In the genomic region with DNA sequence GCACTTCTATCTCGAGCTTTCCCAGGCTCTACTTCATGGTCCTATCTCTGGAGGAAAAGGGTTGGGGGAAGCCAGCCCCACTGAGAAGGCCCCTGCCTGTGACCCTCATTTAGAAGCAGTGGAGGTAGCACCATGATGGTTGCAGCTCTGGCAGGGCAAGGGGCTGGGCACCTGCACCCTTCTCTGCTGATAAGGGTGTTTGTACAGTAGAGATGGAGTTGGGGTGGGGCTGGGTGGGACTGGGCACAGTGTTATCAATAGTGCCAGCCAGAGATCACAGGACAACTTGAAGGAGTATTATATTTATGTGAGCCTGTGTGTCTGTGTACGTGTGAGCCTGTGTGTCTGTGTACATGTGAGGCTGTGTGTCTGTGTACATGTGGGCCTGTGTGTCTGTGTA, we compare ENCODE assay signal across 14 mouse cellular contexts. TPM values are rescaled to one million over a fixed set of nuclear protein-coding genes. Genes with fewer than 3 reads are reported as not detected.
DNase-seq lines count a peak whose midpoint lies in the region; ATAC-seq lines count a peak whose summit lies in the region.
"Had no signal": no experiment of that assay in that cellular context is flagged by ENCODE, and none has a peak within 500 bp of the region (broad histone marks: within the 10 kb centered on the region; RNA-seq: fewer than 3 reads in every experiment).

No protein-coding gene starts in this region.

- no peak overlapping the region for H3K4me2 ChIP-seq in heart, embryonic 12.5 days
- H3K4me2 ChIP-seq in forebrain, embryonic 11.5 days (ENCODE audit: low read depth, low read length, severe bottlenecking): no peak overlapping the region
- H3K4me2 ChIP-seq: forebrain, embryonic 13.5 days; hindbrain, embryonic 14.5 days; neural tube, embryonic 12.5 days had no signal

- H3K9ac ChIP-seq in heart, embryonic 12.5 days: no peak overlapping the region
- H3K9ac ChIP-seq in forebrain, embryonic 11.5 days (ENCODE audit: low read length): no peak overlapping the region
- H3K9ac ChIP-seq: forebrain, embryonic 13.5 days; hindbrain, embryonic 14.5 days; neural tube, embryonic 12.5 days had no signal

- no peaks in the 10 kb centered on the region for H3K27me3 ChIP-seq in heart, embryonic 12.5 days (replicated peaks)
- H3K27me3 ChIP-seq in forebrain, embryonic 11.5 days (ENCODE audit: control insufficient read depth, insufficient read depth, low read length): no peaks in the 10 kb centered on the region
- H3K27me3 ChIP-seq: neural tube, embryonic 12.5 days; Patski had no signal

- 52% methylated on average over 2 of the region's 2 CpGs for WGBS in heart, embryonic 12.5 days
- 73% methylated on average over 2 of the region's 2 CpGs for WGBS in forebrain, embryonic 11.5 days

- no peak for DNase-seq in heart, adult 9 months (ENCODE audit: low spot score in 2 of 2)
- DNase-seq in c-Kit-positive CD71-positive TER-119-positive erythroid progenitor cells, embryonic 14.5 days (ENCODE audit: low spot score): peak; percentile 77
- peak; percentile 89 for DNase-seq in liver
- peak; percentile 60 to 66 for DNase-seq in spleen, postnatal 10 days (ENCODE audit: low spot score in 2 of 2)
- DNase-seq in gastrocnemius, postnatal 25 days: no peak
- no peak for DNase-seq in testis, postnatal 14 days (ENCODE audit: low spot score)
- DNase-seq in forebrain, embryonic 11.5 days (ENCODE audit: low spot score): no peak
- DNase-seq: adrenal gland, postnatal 36 days; thymus, postnatal 25 days had no signal

- H3K4me1 ChIP-seq in heart, embryonic 12.5 days (replicated peaks): peaks cover 14% of the 10 kb centered on the region
- peaks cover 8% of the 10 kb centered on the region; the same call in 1 of the 2 replicates for H3K4me1 ChIP-seq in forebrain, embryonic 11.5 days (replicated peaks; ENCODE audit: control insufficient read depth, insufficient read depth, low read length)

- no peak overlapping the region for H3K27ac ChIP-seq in heart, embryonic 12.5 days (ENCODE audit: poor library complexity, severe bottlenecking)
- no peak overlapping the region for H3K27ac ChIP-seq in forebrain, embryonic 11.5 days (ENCODE audit: low read depth, low read length)
- H3K27ac ChIP-seq: forebrain, embryonic 13.5 days; hindbrain, embryonic 14.5 days; neural tube, embryonic 12.5 days had no signal

- no peaks in the 10 kb centered on the region for H3K36me3 ChIP-seq in heart, embryonic 12.5 days
- no peaks in the 10 kb centered on the region for H3K36me3 ChIP-seq in forebrain, embryonic 11.5 days (ENCODE audit: control insufficient read depth, insufficient read depth, low read length)
- H3K36me3 ChIP-seq: neural tube, embryonic 12.5 days had no signal

- no peaks in the 10 kb centered on the region for H3K9me3 ChIP-seq in heart, embryonic 12.5 days (replicated peaks)
- no peaks in the 10 kb centered on the region for H3K9me3 ChIP-seq in forebrain, embryonic 11.5 days (ENCODE audit: control insufficient read depth, low read length)
- H3K9me3 ChIP-seq: forebrain, embryonic 13.5 days; neural tube, embryonic 12.5 days had no signal

- peak; percentile 87 for ATAC-seq in heart, embryonic 12.5 days (ENCODE audit: insufficient number of reproducible peaks, low FRiP score)
- ATAC-seq in forebrain, embryonic 11.5 days (replicated peaks; ENCODE audit: low FRiP score): no peak
- ATAC-seq: forebrain, embryonic 13.5 days had no signal

- H3K4me3 ChIP-seq in heart, embryonic 12.5 days: no peak overlapping the region
- H3K4me3 ChIP-seq in forebrain, embryonic 11.5 days (ENCODE audit: low read depth, low read length): no peak overlapping the region
- H3K4me3 ChIP-seq: forebrain, embryonic 13.5 days; neural tube, embryonic 12.5 days had no signal

RNA-seq across cellular contexts. Expression of gene Fam213b, which starts 12.7 kb away (rescaled TPM):
- 35.8 and 38.5 TPM in 2 replicates for polyA plus RNA-seq in heart, embryonic 12.5 days (2016; fragmentation: Nextera tagmentation; extraction: Ambion mirVana)
- total RNA-seq in gastrocnemius, postnatal 25 days (2021): 10 to 100 TPM; 81.5 to 81.6 TPM
- 29.4 and 32.0 TPM in 2 replicates for polyA plus RNA-seq in forebrain, embryonic 11.5 days (2014; fragmentation: Nextera tagmentation; extraction: Ambion mirVana)

RNA-seq across cellular contexts. Expression of gene Tnfrsf14, which starts 16.7 kb away (rescaled TPM):
- 1.8 and 2.9 TPM in 2 replicates for polyA plus RNA-seq in heart, embryonic 12.5 days (2016; fragmentation: Nextera tagmentation; extraction: Ambion mirVana)
- 1 to 10 TPM; 1.8 to 3.0 TPM for total RNA-seq in gastrocnemius, postnatal 25 days (2021)
- 0.61 and 1.4 TPM in 2 replicates for polyA plus RNA-seq in forebrain, embryonic 11.5 days (2014; fragmentation: Nextera tagmentation; extraction: Ambion mirVana)

RNA-seq across cellular contexts. Expression of gene Mmel1, which starts 42.3 kb away (rescaled TPM):
- 0.20 and 0.44 TPM in 2 replicates for polyA plus RNA-seq in heart, embryonic 12.5 days (2016; fragmentation: Nextera tagmentation; extraction: Ambion mirVana)
- total RNA-seq in gastrocnemius, postnatal 25 days (2021): under 1 TPM; 0.13 to 0.24 TPM
- polyA plus RNA-seq in forebrain, embryonic 11.5 days (2014; fragmentation: Nextera tagmentation; extraction: Ambion mirVana): 0.21 TPM in 1 of 2 replicates, not detected in the other
- polyA plus RNA-seq: Patski had no signal

RNA-seq across cellular contexts. Expression of gene Hes5, which starts 49.1 kb away (rescaled TPM):
- polyA plus RNA-seq in heart, embryonic 12.5 days (2016; fragmentation: Nextera tagmentation; extraction: Ambion mirVana): 0.70 TPM in 1 of 2 replicates, not detected in the other
- not detected for total RNA-seq in gastrocnemius, postnatal 25 days (2021)
- polyA plus RNA-seq in forebrain, embryonic 11.5 days (2014; fragmentation: Nextera tagmentation; extraction: Ambion mirVana): 313 and 318 TPM in 2 replicates
- total RNA-seq: adrenal gland, postnatal 36 days had no signal
- polyA plus RNA-seq: Patski had no signal

RNA-seq across cellular contexts. Expression of gene Pank4, which starts 52.3 kb away (rescaled TPM):
- 45.7 and 46.2 TPM in 2 replicates for polyA plus RNA-seq in heart, embryonic 12.5 days (2016; fragmentation: Nextera tagmentation; extraction: Ambion mirVana)
- total RNA-seq in gastrocnemius, postnatal 25 days (2021): 10 to 100 TPM; 31.2 to 34.0 TPM
- polyA plus RNA-seq in forebrain, embryonic 11.5 days (2014; fragmentation: Nextera tagmentation; extraction: Ambion mirVana): 43.1 and 49.1 TPM in 2 replicates

Comparison
In these comparisons a context has a peak if more than half of its experiments do, and no peak if none do; other contexts are left out.
1. DNase-seq: peak in c-Kit-positive CD71-positive TER-119-positive erythroid progenitor cells, embryonic 14.5 days (single experiment), liver (single experiment) and spleen, postnatal 10 days (2 of 2); none in heart, adult 9 months (0 of 2), gastrocnemius, postnatal 25 days (single experiment), testis, postnatal 14 days (single experiment) and forebrain, embryonic 11.5 days (single experiment).